Mouse (Mus musculus) bone marrow macrophage, adult 2 months (primary cell): ENCODE data around the gene Tsen2.

Source experiments
- CTCF ChIP-seq: IDR thresholded peaks from 2 replicates; pipeline ENCODE4 v1.5.1; 2012; ENCODE audit warnings: low read depth, mild to moderate bottlenecking, low read length, moderate library complexity
- POLR2A ChIP-seq: IDR thresholded peaks from 2 replicates; pipeline ENCODE4 v1.6.1; 2012; ENCODE audit warnings: mild to moderate bottlenecking, low read depth, low read length, borderline replicate concordance

GRCm38 (mm10) chr6:115577941-115578340 is 33.5 kb downstream of the Tsen2 start:
- TF ChIP-seq CTCF (no peak), POLR2A (no peak)
